Mouse (Mus musculus): ENCODE data around the gene Dmd. TPM values are rescaled to one million over a fixed set of nuclear protein-coding genes. Genes with fewer than 3 reads are reported as not detected.

Gene Dmd
- polyA plus RNA-seq, 1 experiment: 1.6 TPM

DNA sequence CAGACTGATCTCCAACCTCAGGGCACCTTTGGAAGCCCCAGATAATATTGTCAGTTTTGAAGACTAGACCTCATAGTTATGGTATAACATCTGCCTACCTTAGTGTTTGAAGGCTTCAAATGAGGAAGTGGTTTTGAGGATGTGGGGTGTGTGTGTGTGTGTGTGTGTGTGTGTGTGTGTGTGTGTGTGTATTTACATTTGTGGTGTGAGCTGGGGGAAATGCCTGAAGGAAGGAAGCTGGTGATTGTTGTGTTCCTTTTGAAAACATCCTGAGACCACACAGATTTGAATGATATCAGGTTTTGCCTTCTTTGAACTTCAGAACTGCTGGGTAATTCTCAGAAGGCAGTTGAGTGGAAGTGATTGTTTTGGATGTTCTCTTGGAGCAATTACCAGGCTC is 2278.2 kb downstream of the Dmd start:
- no peak overlapping the region for H3K4me3 ChIP-seq (ENCODE audit: control insufficient read depth, insufficient read depth, low read length)
- H3K36me3 ChIP-seq (ENCODE audit: control insufficient read depth, insufficient read depth, low read length): no peaks in the 10 kb centered on the region
- TF ChIP-seq CTCF (IDR thresholded peaks at IDR 0.05; ENCODE audit: borderline replicate concordance, control insufficient read depth, extremely low read depth, insufficient read depth, low read length, poor library complexity): no peak
- no peak for TF ChIP-seq POLR2A (IDR thresholded peaks at IDR 0.05; ENCODE audit: control insufficient read depth, extremely low read depth, insufficient read depth, low read length, poor library complexity)
- peak; percentile 29 for DNase-seq
- no peak overlapping the region for H3K27ac ChIP-seq (ENCODE audit: control insufficient read depth, insufficient read depth, low read length)
- H3K4me1 ChIP-seq (replicated peaks; ENCODE audit: control insufficient read depth, insufficient read depth, low read length): no peaks in the 10 kb centered on the region
- no peaks in the 10 kb centered on the region for H3K27me3 ChIP-seq (ENCODE audit: control insufficient read depth, insufficient read depth, low read length)

DNA sequence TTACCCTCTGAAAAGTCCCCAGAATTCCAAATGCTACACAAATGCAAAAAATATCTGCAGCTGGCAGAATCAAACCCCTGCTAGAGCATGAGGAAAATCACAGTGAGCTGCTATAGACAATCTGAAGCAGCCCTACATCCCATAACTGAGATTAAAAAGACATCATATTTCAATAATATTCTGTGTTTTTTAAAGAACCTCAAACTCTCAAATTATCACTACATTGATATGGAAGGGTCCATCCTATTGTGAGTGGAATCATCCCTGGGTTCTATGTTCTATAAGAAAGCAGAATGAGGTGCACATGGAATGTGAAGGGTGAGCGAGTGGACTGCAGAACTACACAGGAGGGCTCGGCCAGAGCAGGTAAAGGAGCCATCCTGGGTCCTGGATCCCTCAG is 2300.7 kb downstream of the Dmd start, which contains the start of gene Fthl17a:
Fthl17a (plus strand) TSS at position 301 of the 400 bp plus-strand sequence.
- Histone ChIP-seq H3K36me3 (ENCODE audit: control insufficient read depth, insufficient read depth, low read length) (no peaks in the 10 kb centered on the region), H3K4me3 (ENCODE audit: control insufficient read depth, insufficient read depth, low read length) (no peak within 1 kb of the TSS), H3K27ac (ENCODE audit: control insufficient read depth, insufficient read depth, low read length) (no peak within 1 kb of the TSS), H3K27me3 (ENCODE audit: control insufficient read depth, insufficient read depth, low read length) (no peaks in the 10 kb centered on the region), H3K4me1 (replicated peaks; ENCODE audit: control insufficient read depth, insufficient read depth, low read length) (no peaks in the 10 kb centered on the region)
- DNase-seq: no peak
- 96% methylated on average over 2 of the region's 2 CpGs for WGBS
- no peak for TF ChIP-seq POLR2A (IDR thresholded peaks at IDR 0.05; ENCODE audit: control insufficient read depth, extremely low read depth, insufficient read depth, low read length, poor library complexity)
- no peak for TF ChIP-seq CTCF (IDR thresholded peaks at IDR 0.05; ENCODE audit: borderline replicate concordance, control insufficient read depth, extremely low read depth, insufficient read depth, low read length, poor library complexity)
